Mouse (Mus musculus) MEL (cell line): ENCODE results near the gene Zfp358. TPM values are rescaled to one million over a fixed set of nuclear protein-coding genes. Genes with fewer than 3 reads are reported as not detected.
A peak's percentile ranks its signal among the peaks of the same experiment; 100 is the strongest.

Source experiments
- DNase-seq: peaks from one replicate; pipeline ENCODE4 v3.0.0; 2011; ENCODE audit warnings: low read depth, low spot score
- H3K27ac ChIP-seq: 2 replicates; pipeline ENCODE4 v1.5.1; 2012; ENCODE audit warnings: low read depth, mild to moderate bottlenecking, control low read depth, low read length, moderate library complexity; ENCODE audit not compliant: control insufficient read depth
- H3K27me3 ChIP-seq, 2 experiments: fragments of 150-350 bp in 1 of 2; sonication (generic) in 1 of 2; 2 replicates each; pipeline ENCODE4 v1.6.1; 2012; ENCODE audit warnings: low read length in 2 of 2, mild to moderate bottlenecking in 2 of 2, improper control_type of control experiment in 1 of 2, moderate library complexity in 1 of 2; ENCODE audit not compliant: insufficient read depth in 2 of 2, control insufficient read depth in 1 of 2
- H3K36me3 ChIP-seq, 2 experiments: 2 replicates each; pipeline ENCODE4 v1.6.1; 2012 to 2014; ENCODE audit warnings: low read length in 2 of 2, improper control_type of control experiment in 1 of 2, inconsistent platforms in 1 of 2, mild to moderate bottlenecking in 1 of 2; ENCODE audit not compliant: insufficient read depth in 2 of 2, control insufficient read depth in 1 of 2
- H3K4me1 ChIP-seq, 2 experiments: fragments of 150-350 bp in 1 of 2; sonication (generic) in 1 of 2; 2 replicates each; pipeline ENCODE4 v1.6.1; 2012; ENCODE audit warnings: low read length in 2 of 2, improper control_type of control experiment in 1 of 2, mild to moderate bottlenecking in 1 of 2; ENCODE audit not compliant: insufficient read depth in 2 of 2, control insufficient read depth in 1 of 2
- H3K4me3 ChIP-seq, 2 experiments: fragments of 150-350 bp in 1 of 2; sonication (generic) in 1 of 2; 2 replicates each; pipeline ENCODE4 v1.5.1; 2012; ENCODE audit warnings: low read depth in 2 of 2, low read length in 2 of 2, mild to moderate bottlenecking in 2 of 2, moderate library complexity in 2 of 2, control low read depth in 1 of 2, improper control_type of control experiment in 1 of 2; ENCODE audit not compliant: control insufficient read depth in 1 of 2, insufficient read depth in 1 of 2
- H3K79me2 ChIP-seq: 2 replicates; pipeline ENCODE4 v1.6.1; 2012; ENCODE audit warnings: mild to moderate bottlenecking, low read length, moderate library complexity; ENCODE audit not compliant: control insufficient read depth, poor library complexity, insufficient read depth
- H3K9ac ChIP-seq: 2 replicates; pipeline ENCODE4 v1.6.1; 2012; ENCODE audit warnings: low read depth, mild to moderate bottlenecking, control low read depth, low read length, moderate library complexity; ENCODE audit not compliant: control insufficient read depth, poor library complexity, severe bottlenecking
- H3K9me3 ChIP-seq: fragments of 150-350 bp; sonication (generic); replicated peaks from 2 replicates; pipeline ENCODE4 v1.6.1; 2012; ENCODE audit warnings: mild to moderate bottlenecking, low read length, improper control_type of control experiment, moderate library complexity; ENCODE audit not compliant: insufficient read depth
- BHLHE40 ChIP-seq: IDR thresholded peaks from 2 replicates; pipeline ENCODE4 v1.6.1; 2012; ENCODE audit warnings: low read depth, mild to moderate bottlenecking, inconsistent platforms, low read length, improper control_type of control experiment, borderline replicate concordance
- CHD1 ChIP-seq: IDR thresholded peaks from 2 replicates; pipeline ENCODE4 v1.6.1; 2012; ENCODE audit warnings: low read depth, mild to moderate bottlenecking, inconsistent platforms, low read length, improper control_type of control experiment
- CHD2 ChIP-seq: IDR thresholded peaks from 2 replicates; pipeline ENCODE4 v1.6.1; 2011; ENCODE audit warnings: low read length, improper control_type of control experiment
- CTCF ChIP-seq, 3 experiments: IDR thresholded peaks in 2 of 3; conservative IDR thresholded peaks in 1 of 3; 2 replicates each; pipeline ENCODE4 v1.5.1; 2011 to 2012; ENCODE audit warnings: low read length in 3 of 3, low read depth in 2 of 3, mild to moderate bottlenecking in 2 of 3, improper control_type of control experiment in 1 of 3, inconsistent platforms in 1 of 3, mixed read lengths in 1 of 3, moderate library complexity in 1 of 3; ENCODE audit not compliant: control insufficient read depth in 1 of 3, insufficient read depth in 1 of 3, poor library complexity in 1 of 3, severe bottlenecking in 1 of 3
- E2F4 ChIP-seq: IDR thresholded peaks from 2 replicates; pipeline ENCODE4 v1.6.1; 2011; ENCODE audit warnings: low read depth, low read length, improper control_type of control experiment, borderline replicate concordance
- ELF1 ChIP-seq: IDR thresholded peaks from 2 replicates; pipeline ENCODE4 v1.6.1; 2014; ENCODE audit warnings: low read depth, mild to moderate bottlenecking, inconsistent platforms, low read length, improper control_type of control experiment, moderate library complexity
- ETS1 ChIP-seq: IDR thresholded peaks from 2 replicates; pipeline ENCODE4 v1.6.1; 2012; ENCODE audit warnings: low read depth, mild to moderate bottlenecking, inconsistent platforms, low read length, improper control_type of control experiment, moderate library complexity
- GABPA ChIP-seq: IDR thresholded peaks from 2 replicates; pipeline ENCODE4 v1.6.1; 2012; ENCODE audit warnings: low read depth, mild to moderate bottlenecking, inconsistent platforms, low read length, improper control_type of control experiment, moderate library complexity
- HCFC1 ChIP-seq: IDR thresholded peaks from 2 replicates; pipeline ENCODE4 v1.6.1; 2012; ENCODE audit warnings: low read depth, mild to moderate bottlenecking, inconsistent platforms, low read length, improper control_type of control experiment, moderate library complexity
- JUND ChIP-seq: IDR thresholded peaks from 2 replicates; pipeline ENCODE4 v1.6.1; 2011; ENCODE audit warnings: low read depth, mild to moderate bottlenecking, improper control_type of control experiment, low read length
- KAT2A ChIP-seq: conservative IDR thresholded peaks from 2 replicates; pipeline ENCODE4 v1.6.1; 2012; ENCODE audit warnings: low read depth, low read length, improper control_type of control experiment, inconsistent platforms
- MAFK ChIP-seq: IDR thresholded peaks from 2 replicates; pipeline ENCODE4 v1.6.1; 2011; ENCODE audit warnings: low read depth, mild to moderate bottlenecking, low read length, improper control_type of control experiment, borderline replicate concordance
- MAX ChIP-seq: IDR thresholded peaks from 2 replicates; pipeline ENCODE4 v1.6.1; 2011; ENCODE audit warnings: low read length, improper control_type of control experiment
- MAZ ChIP-seq: IDR thresholded peaks from 2 replicates; pipeline ENCODE4 v1.6.1; 2012; ENCODE audit warnings: low read depth, mild to moderate bottlenecking, inconsistent platforms, low read length, improper control_type of control experiment
- MEF2A ChIP-seq: IDR thresholded peaks from 2 replicates; pipeline ENCODE4 v1.6.1; 2014; ENCODE audit warnings: low read depth, mild to moderate bottlenecking, inconsistent platforms, low read length, improper control_type of control experiment; ENCODE audit not compliant: poor library complexity, insufficient replicate concordance, severe bottlenecking; ENCODE audit errors: extremely low read depth
- MYB ChIP-seq: IDR thresholded peaks from 2 replicates; pipeline ENCODE4 v1.6.1; 2011; ENCODE audit warnings: mild to moderate bottlenecking, low read depth, low read length, improper control_type of control experiment
- MYC ChIP-seq: IDR thresholded peaks from 2 replicates; pipeline ENCODE4 v1.6.1; 2011; ENCODE audit warnings: low read depth, mild to moderate bottlenecking, low read length, improper control_type of control experiment, moderate library complexity
- NELFE ChIP-seq: IDR thresholded peaks from 2 replicates; pipeline ENCODE4 v1.6.1; 2011; ENCODE audit warnings: low read depth, low read length, improper control_type of control experiment
- POLR2AphosphoS2 ChIP-seq: IDR thresholded peaks from 2 replicates; pipeline ENCODE4 v1.6.1; 2011; ENCODE audit warnings: low read length, improper control_type of control experiment
- POLR2AphosphoS5 ChIP-seq: IDR thresholded peaks from 2 replicates; pipeline ENCODE4 v1.6.1; 2012; ENCODE audit warnings: low read depth, borderline replicate concordance, mild to moderate bottlenecking, inconsistent platforms, low read length, moderate library complexity, mixed read lengths
- RAD21 ChIP-seq: IDR thresholded peaks from 2 replicates; pipeline ENCODE4 v1.6.1; 2011; ENCODE audit warnings: mild to moderate bottlenecking, low read depth, low read length, improper control_type of control experiment
- SIN3A ChIP-seq: IDR thresholded peaks from 2 replicates; pipeline ENCODE4 v1.6.1; 2012; ENCODE audit warnings: low read length, improper control_type of control experiment, inconsistent platforms
- SMC3 ChIP-seq: IDR thresholded peaks from 2 replicates; pipeline ENCODE4 v1.6.1; 2011; ENCODE audit warnings: low read depth, low read length, improper control_type of control experiment
- TAL1 ChIP-seq: IDR thresholded peaks from 2 replicates; pipeline ENCODE4 v1.6.1; 2012; ENCODE audit warnings: mild to moderate bottlenecking, inconsistent platforms, low read length, moderate library complexity, mixed read lengths
- TBP ChIP-seq: IDR thresholded peaks from 2 replicates; pipeline ENCODE4 v1.8.0; 2011; ENCODE audit warnings: low read depth, low read length, improper control_type of control experiment
- TCF12 ChIP-seq: IDR thresholded peaks from 2 replicates; pipeline ENCODE4 v1.6.1; 2014; ENCODE audit warnings: low read depth, mild to moderate bottlenecking, inconsistent platforms, low read length, improper control_type of control experiment, moderate library complexity
- USF1 ChIP-seq: IDR thresholded peaks from 2 replicates; pipeline ENCODE4 v1.6.1; 2014; ENCODE audit warnings: low read depth, mild to moderate bottlenecking, inconsistent platforms, low read length, improper control_type of control experiment, moderate library complexity
- USF2 ChIP-seq, 2 experiments: IDR thresholded peaks; 2 replicates each; pipeline ENCODE4 v1.6.1; 2011 to 2012; ENCODE audit warnings: improper control_type of control experiment in 2 of 2, low read length in 2 of 2, borderline replicate concordance in 1 of 2, inconsistent platforms in 1 of 2, low read depth in 1 of 2, mild to moderate bottlenecking in 1 of 2; ENCODE audit not compliant: insufficient read depth in 1 of 2
- ZC3H11A ChIP-seq: IDR thresholded peaks from 2 replicates; pipeline ENCODE4 v1.6.1; 2012; ENCODE audit warnings: low read depth, mild to moderate bottlenecking, inconsistent platforms, low read length, improper control_type of control experiment
- ZKSCAN1 ChIP-seq: IDR thresholded peaks from 2 replicates; pipeline ENCODE4 v1.6.1; 2012; ENCODE audit warnings: low read depth, mild to moderate bottlenecking, inconsistent platforms, low read length, improper control_type of control experiment, moderate library complexity
- ZMIZ1 ChIP-seq: IDR thresholded peaks from 2 replicates; pipeline ENCODE4 v1.6.1; 2012; ENCODE audit warnings: low read depth, mild to moderate bottlenecking, inconsistent platforms, low read length, improper control_type of control experiment, moderate library complexity
- polyA plus RNA-seq, 2 experiments: library from polyadenylated mRNA; stranded (reverse) in 1 of 2; unstranded in 1 of 2; fragments of >175 nt in 1 of 2; fragments of >200 nt in 1 of 2; gene quantifications; 2 replicates each; pipeline versions ENCODE4 v1.2.1 to v1.2.4; 2012; ENCODE audit warnings: low replicate concordance in 2 of 2, low read depth in 1 of 2; ENCODE audit not compliant: insufficient read length in 2 of 2, insufficient read depth in 1 of 2, missing spikeins in 1 of 2
- total RNA-seq: library from RNA; depleted of rRNA; stranded (reverse); fragments of 300-350 nt; gene quantifications from 2 replicates; pipeline ENCODE4 v1.2.3, GENCODE M21; 2012

Gene Zfp358
- total and polyA plus RNA-seq, 3 experiments, result 5.2 to 12.0 TPM; not detected in 1

- TF ChIP-seq JUND, result no peak
- TF ChIP-seq MAX, result 0 out of 2 replicates have a peak, but pooled peaks have one; percentile 32
- TF ChIP-seq MAZ, result no peak; the same call in 1 of the 2 replicates
- no peak for TF ChIP-seq MYB
- TF ChIP-seq CHD2, result no peak; the same call in 1 of the 2 replicates
- TF ChIP-seq GABPA, result no peak
- no peak for TF ChIP-seq SMC3
- TF ChIP-seq CHD1, result 0 out of 2 replicates have a peak, but pooled peaks have one; percentile 14
- no peak for TF ChIP-seq MEF2A
- TF ChIP-seq MYC, result no peak
- no peak for TF ChIP-seq TAL1
- TF ChIP-seq ZC3H11A, result no peak
Measured at GRCm38 (mm10) chr8:3515771-3516417, 23.0 kb downstream of the Zfp358 start (continued).

- peak overlapping the region; percentile 63 for H3K9ac ChIP-seq
- peaks cover 3% of the 10 kb centered on the region in 2 experiments; a peak in 2 of 4 replicates for H3K4me1 ChIP-seq
- H3K9me3 ChIP-seq, result no peaks in the 10 kb centered on the region
- H3K36me3 ChIP-seq, result peaks cover 0 to 4% of the 10 kb centered on the region in 2 experiments; a peak in 2 of 4 replicates
- peak overlapping the region; percentile 38 for H3K27ac ChIP-seq
- H3K27me3 ChIP-seq, result no peaks in the 10 kb centered on the region
- peak overlapping the region; percentile 64 to 68 for H3K4me3 ChIP-seq
- DNase-seq, result peak; percentile 93
- H3K79me2 ChIP-seq, result no peaks in the 10 kb centered on the region
- TF ChIP-seq HCFC1 (peak; percentile 100), MYC (peak; percentile 82), CTCF (IDR thresholded peaks at IDR 0.05 in 2 of 3, conservative IDR thresholded peaks at IDR 0.05 in 1 of 3; ENCODE audit: control insufficient read depth in 1 of 3, insufficient read depth in 1 of 3, low read depth in 2 of 3, low read length in 3 of 3, poor library complexity in 1 of 3, severe bottlenecking in 1 of 3) (no peak), E2F4 (no peak), MYB (no peak), MAFK (no peak), ZC3H11A (no peak), POLR2AphosphoS5 (no peak), ETS1 (no peak), RAD21 (no peak), NELFE (no peak; the same call in 1 of the 2 replicates), SIN3A (peak; percentile 74), CHD2 (peak; percentile 99), POLR2AphosphoS2 (no peak), KAT2A (peak; percentile 94), MAX (peak; percentile 70), GABPA (no peak), MAZ (peak; percentile 84), ELF1 (peak; percentile 71), USF2 (IDR thresholded peaks at IDR 0.05; ENCODE audit: borderline replicate concordance in 1 of 2, insufficient read depth in 1 of 2, low read depth in 1 of 2, low read length in 2 of 2) (no peak), ZKSCAN1 (no peak), ZMIZ1 (no peak), TAL1 (no peak), BHLHE40 (0 out of 2 replicates have a peak, but pooled peaks have one; percentile 41), USF1 (peak; percentile 74), TBP (0 out of 2 replicates have a peak, but pooled peaks have one; percentile 9), JUND (no peak), CHD1 (no peak), TCF12 (0 out of 2 replicates have a peak, but pooled peaks have one; percentile 34)
Measured at GRCm38 (mm10) chr8:3516450-3517116, 23.6 kb downstream of the Zfp358 start.
